Mouse (Mus musculus) R1 (cell line): ENCODE data around the gene Sry.

Experiments
- DNase-seq: peaks from one replicate; pipeline ENCODE4 v3.0.0-alpha.2; 2018; ENCODE audit warnings: low read depth, low spot score

The Sry gene

DNA sequence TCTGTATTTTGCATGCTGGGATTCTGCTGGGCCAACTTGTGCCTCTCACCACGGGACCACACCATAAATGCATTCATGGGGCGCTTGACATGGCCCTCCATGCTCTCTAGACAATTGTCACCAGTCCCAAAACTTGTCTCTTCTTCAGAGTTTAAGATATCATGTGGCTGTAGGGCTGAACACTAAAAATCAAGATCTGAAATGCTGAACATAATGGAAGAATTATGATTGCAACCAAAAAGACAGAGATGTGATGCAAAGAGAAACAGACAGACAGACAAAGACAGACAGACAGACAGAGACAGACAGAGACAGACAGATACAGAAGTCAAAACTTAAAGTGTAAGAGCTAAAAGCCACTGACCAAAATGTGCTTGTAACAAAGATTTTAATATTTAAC, at the start of gene Sry:
Gene Sry, minus strand, starts transcription at position 101 of the 400 bp plus-strand sequence.
- no peak for DNase-seq
